Mouse (Mus musculus) ovary, adult 18-20 months (tissue): ENCODE measurements around the gene Gm20498.

Experiments
- DNase-seq: peaks from one replicate; pipeline ENCODE4 v3.0.0; 2022; ENCODE audit warnings: low spot score, mixed read lengths

Gene Gm20498

GRCm38 (mm10) chr12:81332875-81333421, 199.8 kb downstream of the Gm20498 start, which contains the start of gene Slc8a3:
TSS of gene Slc8a3 (minus strand) at chr12:81333180.
- DNase-seq = no peak

- no peak for DNase-seq
Observed at GRCm38 (mm10) chr12:81331937-81332874, 200.5 kb downstream of the Gm20498 start.

GRCm38 (mm10) chr12:81331046-81331638, 201.6 kb downstream of the Gm20498 start:
- no peak for DNase-seq

- no peak for DNase-seq
Observed at GRCm38 (mm10) chr12:81324991-81325390, 207.7 kb downstream of the Gm20498 start.

- DNase-seq = no peak
Observed at GRCm38 (mm10) chr12:81324116-81324515, 208.6 kb downstream of the Gm20498 start.

- DNase-seq = no peak
Observed at GRCm38 (mm10) chr12:81321021-81321420, 211.7 kb downstream of the Gm20498 start.

GRCm38 (mm10) chr12:81317811-81318210, 214.9 kb downstream of the Gm20498 start:
- no peak for DNase-seq

- no peak for DNase-seq
Observed at GRCm38 (mm10) chr12:81315953-81316352, 216.8 kb downstream of the Gm20498 start.
